Mouse (Mus musculus) midbrain, embryonic 13.5 days (tissue): ENCODE data around the gene Ifih1. TPM values are rescaled to one million over a fixed set of nuclear protein-coding genes. Genes with fewer than 3 reads are reported as not detected.

Experiments used
- ATAC-seq: fragments of 200-750 bp; cut with Nextera tagmentation; 2 replicates; pipeline ENCODE4 v1.8.0; 2017; ENCODE audit warnings: mild to moderate bottlenecking, moderate TSS enrichment, moderate library complexity
- H3K27ac ChIP-seq: fragments of 300-500 bp; sonication (generic); 2 replicates; pipeline ENCODE4 v1.5.1; 2015; ENCODE audit warnings: inconsistent platforms, mild to moderate bottlenecking, moderate library complexity
- H3K27me3 ChIP-seq: fragments of 300-500 bp; sonication (generic); 2 replicates; pipeline ENCODE4 v1.6.1; 2015; ENCODE audit warnings: mild to moderate bottlenecking, inconsistent platforms
- H3K36me3 ChIP-seq: fragments of 300-500 bp; sonication (generic); 2 replicates; pipeline ENCODE4 v1.6.1; 2015; ENCODE audit warnings: mild to moderate bottlenecking, inconsistent platforms
- H3K4me1 ChIP-seq: fragments of 300-500 bp; sonication (generic); replicated peaks from 2 replicates; pipeline ENCODE4 v1.6.1; 2015; ENCODE audit warnings: inconsistent platforms
- H3K4me2 ChIP-seq: fragments of 300-500 bp; sonication (generic); replicated peaks from 2 replicates; pipeline ENCODE4 v1.6.1; 2015; ENCODE audit warnings: moderate library complexity, mild to moderate bottlenecking, inconsistent platforms
- H3K4me3 ChIP-seq: fragments of 300-500 bp; sonication (generic); replicated peaks from 2 replicates; pipeline ENCODE4 v1.5.1; 2015; ENCODE audit warnings: mild to moderate bottlenecking, inconsistent platforms
- H3K9ac ChIP-seq: fragments of 300-500 bp; sonication (generic); replicated peaks from 2 replicates; pipeline ENCODE4 v1.6.1; 2015; ENCODE audit warnings: mild to moderate bottlenecking, inconsistent platforms
- H3K9me3 ChIP-seq: fragments of 300-500 bp; sonication (generic); 2 replicates; pipeline ENCODE4 v1.6.1; 2016; ENCODE audit warnings: mild to moderate bottlenecking, inconsistent platforms
- WGBS: fragments of 180-500 bp; shearing (Covaris S2); methylation state at CpG from one replicate; pipeline ENCODE4 v1.1.7; 2015; 5-methylcytosine and 5-hydroxymethylcytosine counted together
- polyA plus RNA-seq: library from polyadenylated mRNA; unstranded; fragments of >200 nt; fragmentation: Nextera tagmentation; extraction: Ambion mirVana; gene quantifications from 2 replicates; pipeline ENCODE4 v1.2.1, GENCODE M21; 2015

The Ifih1 gene
- polyA plus RNA-seq, 1 experiment from 2014 or later, result 0.67 TPM

GRCm38 (mm10) chr2:62660565-62660964 is 14.5 kb upstream of the Ifih1 start:
- 61% methylated on average over 6 of the region's 6 CpGs for WGBS
- H3K27me3 ChIP-seq, result peaks cover 5% of the 10 kb centered on the region; the same call in 1 of the 2 replicates
- no peak for ATAC-seq
- no peaks in the 10 kb centered on the region for H3K36me3 ChIP-seq
- no peak overlapping the region for H3K4me2 ChIP-seq
- no peak overlapping the region for H3K4me3 ChIP-seq
- H3K4me1 ChIP-seq, result 0 out of 2 replicates have a peak, but pooled peaks cover 3% of the 10 kb centered on the region
- no peaks in the 10 kb centered on the region for H3K9me3 ChIP-seq
- no peak overlapping the region for H3K9ac ChIP-seq
- H3K27ac ChIP-seq, result no peak overlapping the region

GRCm38 (mm10) chr2:62656072-62656471 is 10.0 kb upstream of the Ifih1 start:
- Histone ChIP-seq H3K27me3 (no peaks in the 10 kb centered on the region), H3K9ac (no peak overlapping the region), H3K9me3 (no peaks in the 10 kb centered on the region), H3K4me3 (no peak overlapping the region), H3K27ac (no peak overlapping the region), H3K4me2 (no peak overlapping the region), H3K36me3 (no peaks in the 10 kb centered on the region), H3K4me1 (no peaks in the 10 kb centered on the region)
- ATAC-seq, result no peak
- 68% methylated on average over 1 of the region's 1 CpGs for WGBS

GRCm38 (mm10) chr2:62654519-62655338 is 8.7 kb upstream of the Ifih1 start:
- Histone ChIP-seq H3K36me3 (no peaks in the 10 kb centered on the region), H3K4me3 (no peak overlapping the region), H3K27me3 (no peaks in the 10 kb centered on the region), H3K4me2 (no peak overlapping the region), H3K27ac (no peak overlapping the region), H3K9me3 (no peaks in the 10 kb centered on the region), H3K4me1 (no peaks in the 10 kb centered on the region), H3K9ac (no peak overlapping the region)
- ATAC-seq, result peak; percentile 90
- WGBS, result 49% methylated on average over 7 of the region's 7 CpGs

GRCm38 (mm10) chr2:62652466-62652865 is 6.4 kb upstream of the Ifih1 start:
- ATAC-seq, result no peak
- H3K4me1 ChIP-seq, result no peaks in the 10 kb centered on the region
- H3K4me2 ChIP-seq, result no peak overlapping the region
- 85% methylated on average over 4 of the region's 4 CpGs for WGBS
- no peaks in the 10 kb centered on the region for H3K27me3 ChIP-seq
- no peaks in the 10 kb centered on the region for H3K36me3 ChIP-seq
- no peak overlapping the region for H3K27ac ChIP-seq
- H3K4me3 ChIP-seq, result no peak overlapping the region
- no peaks in the 10 kb centered on the region for H3K9me3 ChIP-seq
- H3K9ac ChIP-seq, result no peak overlapping the region

- no peak for ATAC-seq
- no peaks in the 10 kb centered on the region for H3K36me3 ChIP-seq
- no peaks in the 10 kb centered on the region for H3K9me3 ChIP-seq
- no peak overlapping the region for H3K4me3 ChIP-seq
- WGBS, result 78% methylated on average over 4 of the region's 4 CpGs
- H3K9ac ChIP-seq, result no peak overlapping the region
- no peak overlapping the region for H3K27ac ChIP-seq
- H3K4me1 ChIP-seq, result peaks cover 2% of the 10 kb centered on the region
- no peaks in the 10 kb centered on the region for H3K27me3 ChIP-seq
- no peak overlapping the region for H3K4me2 ChIP-seq
These were observed 5.8 kb upstream of the Ifih1 start for GRCm38 (mm10) chr2:62651890-62652289.

GRCm38 (mm10) chr2:62646671-62647289 is 725 bp upstream of the Ifih1 start:
- 0 out of 2 replicates have a peak, but pooled peaks have one; percentile 31 for ATAC-seq
- Histone ChIP-seq H3K27ac (no peak overlapping the region), H3K36me3 (no peaks in the 10 kb centered on the region), H3K9ac (no peak overlapping the region), H3K4me1 (peaks cover 16% of the 10 kb centered on the region), H3K27me3 (no peaks in the 10 kb centered on the region), H3K4me2 (peak overlapping the region; percentile 75), H3K9me3 (no peaks in the 10 kb centered on the region), H3K4me3 (peak overlapping the region; percentile 48)
- 13% methylated on average over 6 of the region's 6 CpGs for WGBS

- 40% methylated on average over 12 of the region's 12 CpGs for WGBS
- no peaks in the 10 kb centered on the region for H3K27me3 ChIP-seq
- H3K36me3 ChIP-seq, result no peaks in the 10 kb centered on the region
- peak overlapping the region; percentile 48 for H3K4me3 ChIP-seq
- peak; percentile 49 for ATAC-seq
- no peak overlapping the region for H3K9ac ChIP-seq
- peak overlapping the region; percentile 75 for H3K4me2 ChIP-seq
- peaks cover 16% of the 10 kb centered on the region for H3K4me1 ChIP-seq
- no peaks in the 10 kb centered on the region for H3K9me3 ChIP-seq
- no peak overlapping the region for H3K27ac ChIP-seq
These were observed 580 bp downstream of the Ifih1 start for GRCm38 (mm10) chr2:62645475-62645874.

GRCm38 (mm10) chr2:62644891-62645290 is 1.2 kb downstream of the Ifih1 start:
- no peaks in the 10 kb centered on the region for H3K9me3 ChIP-seq
- H3K36me3 ChIP-seq, result no peaks in the 10 kb centered on the region
- WGBS, result 97% methylated on average over 5 of the region's 5 CpGs
- ATAC-seq, result no peak
- H3K9ac ChIP-seq, result no peak overlapping the region
- peaks cover 16% of the 10 kb centered on the region for H3K4me1 ChIP-seq
- H3K27ac ChIP-seq, result no peak overlapping the region
- H3K27me3 ChIP-seq, result no peaks in the 10 kb centered on the region
- no peak overlapping the region for H3K4me2 ChIP-seq
- H3K4me3 ChIP-seq, result no peak overlapping the region

GRCm38 (mm10) chr2:62643405-62644305 is 2.4 kb downstream of the Ifih1 start:
- H3K4me2 ChIP-seq, result 0 out of 2 replicates have a peak overlapping the region, but pooled peaks have one; percentile 9
- no peak for ATAC-seq

GRCm38 (mm10) chr2:62639869-62640268 is 6.2 kb downstream of the Ifih1 start:
- no peak overlapping the region for H3K27ac ChIP-seq
- no peaks in the 10 kb centered on the region for H3K9me3 ChIP-seq
- H3K4me3 ChIP-seq, result no peak overlapping the region
- H3K9ac ChIP-seq, result no peak overlapping the region
- WGBS, result 94% methylated on average over 2 of the region's 2 CpGs
- H3K4me1 ChIP-seq, result no peaks in the 10 kb centered on the region
- no peak for ATAC-seq
- no peak overlapping the region for H3K4me2 ChIP-seq
- no peaks in the 10 kb centered on the region for H3K36me3 ChIP-seq
- H3K27me3 ChIP-seq, result no peaks in the 10 kb centered on the region

More at GRCm38 (mm10) chr2:62643405-62644305, 2.4 kb downstream of the Ifih1 start:
- Histone ChIP-seq H3K4me3 (no peak overlapping the region), H3K27ac (no peak overlapping the region), H3K9ac (no peak overlapping the region), H3K27me3 (no peaks in the 10 kb centered on the region), H3K36me3 (no peaks in the 10 kb centered on the region), H3K9me3 (no peaks in the 10 kb centered on the region), H3K4me1 (peaks cover 16% of the 10 kb centered on the region)
- 51% methylated on average over 21 of the region's 21 CpGs for WGBS

GRCm38 (mm10) chr2:62630446-62630845 is 15.6 kb downstream of the Ifih1 start:
- Histone ChIP-seq H3K4me2 (no peak overlapping the region), H3K9ac (no peak overlapping the region), H3K27ac (no peak overlapping the region), H3K9me3 (no peaks in the 10 kb centered on the region), H3K36me3 (no peaks in the 10 kb centered on the region), H3K27me3 (no peaks in the 10 kb centered on the region), H3K4me3 (no peak overlapping the region), H3K4me1 (no peaks in the 10 kb centered on the region)
- 26% methylated on average over 6 of the region's 6 CpGs for WGBS
- peak; percentile 56 for ATAC-seq

GRCm38 (mm10) chr2:62628356-62628755 is 17.7 kb downstream of the Ifih1 start:
- no peaks in the 10 kb centered on the region for H3K9me3 ChIP-seq
- no peak overlapping the region for H3K4me3 ChIP-seq
- H3K27ac ChIP-seq, result no peak overlapping the region
- H3K9ac ChIP-seq, result no peak overlapping the region
- no peaks in the 10 kb centered on the region for H3K27me3 ChIP-seq
- WGBS, result 90% methylated on average over 5 of the region's 5 CpGs
- no peak for ATAC-seq
- no peaks in the 10 kb centered on the region for H3K4me1 ChIP-seq
- no peaks in the 10 kb centered on the region for H3K36me3 ChIP-seq
- H3K4me2 ChIP-seq, result no peak overlapping the region
